9 mouse cellular contexts compared by ENCODE assay signal in genomic region chr6:8066208-8066607, GRCm38 (mm10).
DNase-seq lines count a peak whose midpoint lies in the region; ATAC-seq and TF ChIP-seq lines count a peak whose summit lies in the region.
"Had no signal": no experiment of that assay in that cellular context is flagged by ENCODE, and none has a peak within 500 bp of the region (broad histone marks: within the 10 kb centered on the region; RNA-seq: fewer than 3 reads in every experiment).

No protein-coding gene starts in this region.

- H3K4me2 ChIP-seq in heart, embryonic 11.5 days, result no peak overlapping the region
- no peak overlapping the region for H3K4me2 ChIP-seq in forebrain, embryonic 13.5 days
- H3K4me2 ChIP-seq: neural tube, embryonic 12.5 days had no signal

- no peak for TF ChIP-seq POLR2A in heart, adult 2 months (IDR thresholded peaks at IDR 0.05; ENCODE audit: insufficient read depth, low read depth, low read length)

- no peaks in the 10 kb centered on the region for H3K79me2 ChIP-seq in heart, adult 2 months (replicated peaks; ENCODE audit: control insufficient read depth, insufficient read depth, low read length)

- peak; percentile 81 for TF ChIP-seq CTCF in heart, adult 2 months (IDR thresholded peaks at IDR 0.05)

- ATAC-seq in heart, embryonic 11.5 days (replicated peaks; ENCODE audit: insufficient number of reproducible peaks, low FRiP score, low TSS enrichment), result no peak
- ATAC-seq in forebrain, embryonic 13.5 days, result 0 out of 2 replicates have a peak, but pooled peaks have one; percentile 57
- no peak for ATAC-seq in erythroid progenitor cell, adult 5-6 weeks (replicated peaks; ENCODE audit: low FRiP score, poor library complexity, severe bottlenecking)

- no peak overlapping the region for H3K27ac ChIP-seq in heart, adult 2 months
- H3K27ac ChIP-seq in heart, embryonic 11.5 days (ENCODE audit: low read depth, low read length), result no peak overlapping the region
- no peak overlapping the region for H3K27ac ChIP-seq in forebrain, embryonic 13.5 days
- H3K27ac ChIP-seq: neural tube, embryonic 12.5 days had no signal

- H3K9me3 ChIP-seq in heart, embryonic 11.5 days (replicated peaks; ENCODE audit: control insufficient read depth, low read length), result no peaks in the 10 kb centered on the region
- H3K9me3 ChIP-seq in forebrain, embryonic 13.5 days (replicated peaks), result no peaks in the 10 kb centered on the region
- H3K9me3 ChIP-seq: neural tube, embryonic 12.5 days had no signal

- no peak overlapping the region for H3K4me3 ChIP-seq in heart, adult 2 months
- no peak overlapping the region for H3K4me3 ChIP-seq in heart, embryonic 11.5 days (ENCODE audit: low read depth, low read length)
- H3K4me3 ChIP-seq in forebrain, embryonic 13.5 days, result no peak overlapping the region
- H3K4me3 ChIP-seq: neural tube, embryonic 12.5 days had no signal

- intact Hi-C loops in heart, adult 2 months (cut with DNase I), result loop anchor here (1.0 to 10.0 kb wide), 4 partner anchors 123 to 669 kb away; no protein-coding TSS in a partner anchor

- no peaks in the 10 kb centered on the region for H3K27me3 ChIP-seq in heart, adult 2 months (ENCODE audit: control insufficient read depth, insufficient read depth, low read length)
- no peaks in the 10 kb centered on the region for H3K27me3 ChIP-seq in heart, embryonic 11.5 days (ENCODE audit: control insufficient read depth, insufficient read depth, low read length)
- H3K27me3 ChIP-seq in forebrain, embryonic 13.5 days, result no peaks in the 10 kb centered on the region
- H3K27me3 ChIP-seq: neural tube, embryonic 12.5 days had no signal

- H3K4me1 ChIP-seq in heart, adult 2 months (ENCODE audit: control insufficient read depth, insufficient read depth, low read length), result no peaks in the 10 kb centered on the region; the same call in 1 of the 2 replicates
- H3K4me1 ChIP-seq in heart, embryonic 11.5 days (ENCODE audit: control insufficient read depth, insufficient read depth, low read length), result no peaks in the 10 kb centered on the region
- no peaks in the 10 kb centered on the region for H3K4me1 ChIP-seq in forebrain, embryonic 13.5 days
- H3K4me1 ChIP-seq: neural tube, embryonic 12.5 days had no signal

- DNase-seq in heart, adult 2 months, result peak; percentile 23 to 46
- DNase-seq in CD4-positive helper T cell, adult 2 months (ENCODE audit: low read depth, low spot score), result peak; percentile 23
- DNase-seq in adrenal gland, postnatal 14 days, result peak; percentile 58
- DNase-seq in kidney, postnatal 4 days, result peak; percentile 62 to 64
- DNase-seq in lung, postnatal 36 days, result peak; percentile 68

- no peaks in the 10 kb centered on the region for H3K36me3 ChIP-seq in heart, adult 2 months (ENCODE audit: control insufficient read depth, insufficient read depth, low read length)
- H3K36me3 ChIP-seq in heart, embryonic 11.5 days (ENCODE audit: control insufficient read depth, insufficient read depth, low read length), result no peaks in the 10 kb centered on the region
- no peaks in the 10 kb centered on the region for H3K36me3 ChIP-seq in forebrain, embryonic 13.5 days (ENCODE audit: poor library complexity, severe bottlenecking)
- H3K36me3 ChIP-seq: neural tube, embryonic 12.5 days had no signal

- no peak for TF ChIP-seq EP300 in heart, adult 2 months (IDR thresholded peaks at IDR 0.05; ENCODE audit: insufficient read depth, low read depth, low read length)

- 35% methylated on average over 3 of the region's 3 CpGs for WGBS in heart, adult 2 months
- WGBS in heart, embryonic 11.5 days (ENCODE audit: insufficient replicate concordance), result 32% methylated on average over 3 of the region's 3 CpGs
- WGBS in forebrain, embryonic 13.5 days, result 64% methylated on average over 3 of the region's 3 CpGs

- no peak overlapping the region for H3K9ac ChIP-seq in heart, adult 2 months (ENCODE audit: low read depth, low read length)
- no peak overlapping the region for H3K9ac ChIP-seq in heart, embryonic 11.5 days (ENCODE audit: low read depth, low read length)
- no peak overlapping the region for H3K9ac ChIP-seq in forebrain, embryonic 13.5 days
- H3K9ac ChIP-seq: neural tube, embryonic 12.5 days had no signal
